7 mouse cellular contexts compared by ENCODE assay signal in the genomic region with DNA sequence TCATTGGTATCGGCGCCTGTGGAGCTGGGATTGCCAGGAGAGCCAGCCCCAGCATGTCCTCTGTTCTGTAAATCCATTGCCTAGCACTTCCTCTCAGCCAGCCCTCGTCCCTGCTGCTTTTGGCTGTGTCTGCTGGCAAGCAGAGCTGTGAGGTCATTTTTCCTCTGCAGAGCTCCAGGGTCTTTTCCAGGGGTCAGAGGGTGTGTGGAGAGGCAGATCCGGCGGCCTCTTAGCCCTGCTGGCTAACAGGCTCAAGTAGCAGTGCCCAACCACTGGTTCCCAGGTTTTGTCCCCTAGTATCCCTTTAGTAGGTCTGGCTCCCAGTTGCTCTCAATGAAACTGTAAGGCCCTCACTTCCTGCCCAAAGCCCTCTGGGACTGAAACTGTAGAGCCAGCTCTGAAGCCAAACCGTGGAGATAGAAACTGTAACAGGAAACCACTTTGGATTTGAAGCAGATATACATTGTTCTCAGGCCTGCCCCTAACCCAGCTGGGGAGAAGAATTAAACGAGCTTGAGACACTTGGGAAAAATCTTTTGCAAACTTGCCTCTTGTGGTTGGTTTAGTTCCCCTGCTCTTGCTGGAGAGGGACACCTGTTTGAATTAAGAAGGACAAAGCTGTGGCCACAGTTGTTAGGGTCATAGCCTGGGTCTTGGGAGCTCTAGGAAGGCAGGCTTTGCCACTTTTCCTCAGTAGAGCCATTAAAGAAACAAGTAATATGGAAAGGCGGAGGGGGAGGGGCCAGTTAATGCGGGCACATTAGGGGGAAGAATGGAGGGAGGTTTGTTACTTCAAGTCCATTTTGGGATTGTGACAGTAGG.
DNase-seq lines count a peak whose midpoint lies in the region; ATAC-seq and TF ChIP-seq lines count a peak whose summit lies in the region.

No protein-coding gene starts in this region.

- H3K9me3 ChIP-seq in intestine, postnatal 0 days (ENCODE audit: control insufficient read depth): no peaks in the 10 kb centered on the region
- no peaks in the 10 kb centered on the region for H3K9me3 ChIP-seq in lung, embryonic 15.5 days
- no peaks in the 10 kb centered on the region for H3K9me3 ChIP-seq in stomach, embryonic 15.5 days

- WGBS in intestine, postnatal 0 days: 56% methylated on average over 9 of the region's 9 CpGs
- WGBS in lung, embryonic 15.5 days: 29% methylated on average over 9 of the region's 9 CpGs
- 37% methylated on average over 9 of the region's 9 CpGs for WGBS in stomach, embryonic 15.5 days

- DNase-seq in brain, adult 2 months (ENCODE audit: low read depth, low spot score): peak; percentile 40
- DNase-seq in heart, adult 18-20 months: peak; percentile 72 to 86
- DNase-seq in spleen, postnatal 36 days (ENCODE audit: low spot score in 2 of 2): no peak

- no peaks in the 10 kb centered on the region for H3K36me3 ChIP-seq in intestine, postnatal 0 days (ENCODE audit: control insufficient read depth, insufficient read depth)
- no peaks in the 10 kb centered on the region for H3K36me3 ChIP-seq in lung, embryonic 15.5 days
- H3K36me3 ChIP-seq in stomach, embryonic 15.5 days: no peaks in the 10 kb centered on the region

- TF ChIP-seq CTCF in intestine, postnatal 0 days (IDR thresholded peaks at IDR 0.05; ENCODE audit: low read depth): no peak

- peak; percentile 73 for ATAC-seq in common myeloid progenitor, adult 5-6 weeks (replicated peaks; ENCODE audit: low read depth, poor library complexity, severe bottlenecking)
- no peak for ATAC-seq in intestine, postnatal 0 days
- ATAC-seq in lung, embryonic 15.5 days (ENCODE audit: borderline replicate concordance, extremely low read depth, low FRiP score, low TSS enrichment): peak; percentile 88
- no peak; the same call in 1 of the 2 replicates for ATAC-seq in stomach, embryonic 15.5 days (ENCODE audit: insufficient read depth, low FRiP score, low read depth)

- H3K4me2 ChIP-seq in intestine, postnatal 0 days (replicated peaks; ENCODE audit: low read depth): no peak overlapping the region
- H3K4me2 ChIP-seq in lung, embryonic 15.5 days: no peak overlapping the region
- H3K4me2 ChIP-seq in stomach, embryonic 15.5 days: no peak overlapping the region

- H3K4me3 ChIP-seq in intestine, postnatal 0 days (ENCODE audit: low read depth, low read length): no peak overlapping the region
- H3K4me3 ChIP-seq in lung, embryonic 15.5 days: no peak overlapping the region
- no peak overlapping the region for H3K4me3 ChIP-seq in stomach, embryonic 15.5 days (replicated peaks)

- peak overlapping the region; percentile 51; the same call in 1 of the 2 replicates for H3K27ac ChIP-seq in intestine, postnatal 0 days (ENCODE audit: low read depth, low read length)
- peak overlapping the region; percentile 93 for H3K27ac ChIP-seq in lung, embryonic 15.5 days
- peak overlapping the region; percentile 86 for H3K27ac ChIP-seq in stomach, embryonic 15.5 days

- no peaks in the 10 kb centered on the region for H3K4me1 ChIP-seq in intestine, postnatal 0 days (replicated peaks; ENCODE audit: control insufficient read depth, insufficient read depth, low read length)
- H3K4me1 ChIP-seq in lung, embryonic 15.5 days: peaks cover 27% of the 10 kb centered on the region
- peaks cover 13% of the 10 kb centered on the region for H3K4me1 ChIP-seq in stomach, embryonic 15.5 days

- H3K27me3 ChIP-seq in intestine, postnatal 0 days (replicated peaks; ENCODE audit: control insufficient read depth, insufficient read depth, low read length): no peaks in the 10 kb centered on the region
- no peaks in the 10 kb centered on the region for H3K27me3 ChIP-seq in lung, embryonic 15.5 days
- no peaks in the 10 kb centered on the region for H3K27me3 ChIP-seq in stomach, embryonic 15.5 days (replicated peaks)

- H3K9ac ChIP-seq in intestine, postnatal 0 days (ENCODE audit: low read depth, low read length): no peak overlapping the region
- no peak overlapping the region for H3K9ac ChIP-seq in lung, embryonic 15.5 days
- no peak overlapping the region; the same call in 1 of the 2 replicates for H3K9ac ChIP-seq in stomach, embryonic 15.5 days

Comparison
In these comparisons a context has a peak if more than half of its experiments do, and no peak if none do; other contexts are left out.
1. DNase-seq: peak in brain, adult 2 months (single experiment) and heart, adult 18-20 months (2 of 2); none in spleen, postnatal 36 days (0 of 2).
2. ATAC-seq: peak in common myeloid progenitor, adult 5-6 weeks (single experiment) and lung, embryonic 15.5 days (single experiment); none in intestine, postnatal 0 days (single experiment) and stomach, embryonic 15.5 days (single experiment).
3. Peak in every context shown above with its lines, with median percentiles within 50 percentile points of each other: H3K27ac ChIP-seq.